9 mouse cellular contexts compared by ENCODE assay signal in genomic region chr15:13859193-13859592, GRCm38 (mm10).
A peak's percentile ranks its signal among the peaks of the same experiment; 100 is the strongest.
DNase-seq lines count a peak whose midpoint lies in the region; ATAC-seq and TF ChIP-seq lines count a peak whose summit lies in the region.
"Had no signal": no experiment of that assay in that cellular context is flagged by ENCODE, and none has a peak within 500 bp of the region (broad histone marks: within the 10 kb centered on the region; RNA-seq: fewer than 3 reads in every experiment).

No protein-coding gene starts in this region.

- no peak overlapping the region for H3K27ac ChIP-seq in hindbrain, embryonic 14.5 days
- H3K27ac ChIP-seq in hindbrain, embryonic 10.5 days: no peak overlapping the region
- no peak overlapping the region for H3K27ac ChIP-seq in midbrain, embryonic 11.5 days (ENCODE audit: low read depth, low read length)
- H3K27ac ChIP-seq in midbrain, embryonic 13.5 days: no peak overlapping the region
- H3K27ac ChIP-seq: gastrocnemius, adult 2 months had no signal

- H3K9ac ChIP-seq in hindbrain, embryonic 14.5 days: no peak overlapping the region
- H3K9ac ChIP-seq in midbrain, embryonic 11.5 days (ENCODE audit: low read length): no peak overlapping the region
- H3K9ac ChIP-seq in midbrain, embryonic 13.5 days (replicated peaks): no peak overlapping the region

- peak; percentile 62 for TF ChIP-seq CTCF in Patski (IDR thresholded peaks at IDR 0.05)

- H3K27me3 ChIP-seq in hindbrain, embryonic 14.5 days (ENCODE audit: control insufficient read depth, insufficient read depth, low read length): no peaks in the 10 kb centered on the region
- no peaks in the 10 kb centered on the region for H3K27me3 ChIP-seq in hindbrain, embryonic 10.5 days (ENCODE audit: insufficient read depth, poor library complexity, severe bottlenecking)
- no peaks in the 10 kb centered on the region for H3K27me3 ChIP-seq in midbrain, embryonic 11.5 days (ENCODE audit: control insufficient read depth, insufficient read depth, low read length)
- no peaks in the 10 kb centered on the region for H3K27me3 ChIP-seq in midbrain, embryonic 13.5 days
- H3K27me3 ChIP-seq in Patski: peaks cover 13% of the 10 kb centered on the region

- no peaks in the 10 kb centered on the region for H3K36me3 ChIP-seq in hindbrain, embryonic 14.5 days (replicated peaks; ENCODE audit: control insufficient read depth, insufficient read depth)
- H3K36me3 ChIP-seq in hindbrain, embryonic 10.5 days: no peaks in the 10 kb centered on the region
- no peaks in the 10 kb centered on the region for H3K36me3 ChIP-seq in midbrain, embryonic 11.5 days (ENCODE audit: control insufficient read depth, insufficient read depth, low read length)
- H3K36me3 ChIP-seq in midbrain, embryonic 13.5 days: no peaks in the 10 kb centered on the region

- peak; percentile 42 for DNase-seq in hindbrain, embryonic 14.5 days (ENCODE audit: low spot score)
- DNase-seq in hindbrain, embryonic 10.5 days (ENCODE audit: low spot score): no peak
- peak; percentile 87 for DNase-seq in midbrain, embryonic 11.5 days (ENCODE audit: low spot score, missing footprints)
- DNase-seq in Patski (ENCODE audit: low read depth, low spot score): peak; percentile 4
- DNase-seq in retina, embryonic 14.5 days (ENCODE audit: low spot score): peak; percentile 47
- DNase-seq in left cerebral cortex, postnatal 36 days (ENCODE audit: low spot score in 2 of 2): no peak
- no peak for DNase-seq in lung, postnatal 36 days
- DNase-seq: gastrocnemius, adult 2 months had no signal

- POLR2A ChIA-PET in Patski (lab: Charles Lee): no interaction called here

- WGBS in hindbrain, embryonic 14.5 days: 98% methylated on average over 1 of the region's 1 CpGs
- 98% methylated on average over 1 of the region's 1 CpGs for WGBS in hindbrain, embryonic 10.5 days
- WGBS in midbrain, embryonic 11.5 days: 92% methylated on average over 1 of the region's 1 CpGs
- WGBS in midbrain, embryonic 13.5 days: 94% methylated on average over 1 of the region's 1 CpGs

- no peaks in the 10 kb centered on the region for H3K9me3 ChIP-seq in hindbrain, embryonic 14.5 days (ENCODE audit: control insufficient read depth, low read length)
- H3K9me3 ChIP-seq in hindbrain, embryonic 10.5 days: no peaks in the 10 kb centered on the region
- H3K9me3 ChIP-seq in midbrain, embryonic 11.5 days (ENCODE audit: control insufficient read depth, low read length): no peaks in the 10 kb centered on the region
- no peaks in the 10 kb centered on the region for H3K9me3 ChIP-seq in midbrain, embryonic 13.5 days

- intact Hi-C loops in left cerebral cortex, postnatal 36 days (cut with DNase I): loop anchor here (2.0 to 10.0 kb wide), 2 partner anchors 684 to 770 kb away; partner anchors contain the start of gene Cdh6

- in situ Hi-C loops in Patski (cut with MboI; ENCODE audit: low pct_unique_long_range_greater_than_20kb): loop anchor here (10.0 kb wide), 1 partner anchor 674 kb away; no protein-coding TSS in a partner anchor

- no peak overlapping the region for H3K4me2 ChIP-seq in hindbrain, embryonic 14.5 days (replicated peaks)
- H3K4me2 ChIP-seq in midbrain, embryonic 11.5 days: no peak overlapping the region
- no peak overlapping the region for H3K4me2 ChIP-seq in midbrain, embryonic 13.5 days (replicated peaks)

- CTCF ChIA-PET in Patski (lab: Charles Lee): interaction anchor here (1.0 to 2.1 kb wide), 5 partner anchors 11 to 769 kb away, joined by 3 to 11 read pairs (median 3); partner anchors contain the start of gene Cdh6

- no peak overlapping the region for H3K4me3 ChIP-seq in hindbrain, embryonic 14.5 days (replicated peaks; ENCODE audit: low read length)
- no peak overlapping the region for H3K4me3 ChIP-seq in hindbrain, embryonic 10.5 days
- H3K4me3 ChIP-seq in midbrain, embryonic 11.5 days (ENCODE audit: low read depth, low read length): no peak overlapping the region
- no peak overlapping the region for H3K4me3 ChIP-seq in midbrain, embryonic 13.5 days (replicated peaks)
- H3K4me3 ChIP-seq: gastrocnemius, adult 2 months had no signal

- H3K4me1 ChIP-seq in hindbrain, embryonic 14.5 days (replicated peaks; ENCODE audit: control insufficient read depth, insufficient read depth, low read length): no peaks in the 10 kb centered on the region
- no peaks in the 10 kb centered on the region for H3K4me1 ChIP-seq in hindbrain, embryonic 10.5 days (replicated peaks)
- H3K4me1 ChIP-seq in midbrain, embryonic 11.5 days (ENCODE audit: control insufficient read depth, insufficient read depth, low read length): no peaks in the 10 kb centered on the region
- H3K4me1 ChIP-seq in midbrain, embryonic 13.5 days (replicated peaks): peaks cover 3% of the 10 kb centered on the region; the same call in 1 of the 2 replicates

- no peak for ATAC-seq in hindbrain, embryonic 14.5 days (ENCODE audit: low FRiP score)
- 0 out of 2 replicates have a peak, but pooled peaks have one; percentile 38 for ATAC-seq in midbrain, embryonic 11.5 days (ENCODE audit: low FRiP score)
- no peak for ATAC-seq in midbrain, embryonic 13.5 days
- ATAC-seq in Patski: no peak

Comparison
In these comparisons a context has a peak if more than half of its experiments do, and no peak if none do; other contexts are left out.
1. DNase-seq: peak in hindbrain, embryonic 14.5 days (single experiment), midbrain, embryonic 11.5 days (single experiment), Patski (single experiment) and retina, embryonic 14.5 days (single experiment); none in hindbrain, embryonic 10.5 days (single experiment), left cerebral cortex, postnatal 36 days (0 of 2) and lung, postnatal 36 days (single experiment).